Mouse (Mus musculus): ENCODE results near the gene Psmc1. TPM values are rescaled to one million over a fixed set of nuclear protein-coding genes. Genes with fewer than 3 reads are reported as not detected.

The Psmc1 gene
- polyA plus RNA-seq, 1 experiment from 2014 or later = 117 TPM

DNA sequence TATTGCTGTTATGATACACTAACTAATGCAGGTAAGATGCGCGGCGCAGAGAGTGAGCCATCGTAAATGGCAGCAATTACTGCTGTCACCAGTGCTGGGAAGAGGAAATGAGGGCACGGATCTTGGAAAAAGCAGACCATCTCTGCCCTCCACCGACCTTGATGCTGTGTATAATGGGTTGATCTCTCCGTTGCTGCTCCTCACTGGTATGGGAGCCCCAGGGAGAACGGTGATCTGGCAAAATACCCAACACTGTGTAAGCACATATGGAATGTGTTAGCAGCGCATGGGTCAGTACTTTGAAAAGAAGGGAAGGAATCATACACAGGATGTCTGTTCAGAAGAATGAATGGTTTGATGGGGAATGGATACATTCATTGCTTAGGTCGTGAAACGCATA, 16.9 kb upstream of the Psmc1 start:
- H3K4me2 ChIP-seq (ENCODE audit: low read depth, low read length) = no peak overlapping the region
- no peak overlapping the region for H3K4me3 ChIP-seq (ENCODE audit: low read depth, low read length)
- H3K9me3 ChIP-seq (ENCODE audit: low read length) = no peaks in the 10 kb centered on the region
- no peak for DNase-seq
- H3K36me3 ChIP-seq (replicated peaks; ENCODE audit: insufficient read depth, low read length) = no peaks in the 10 kb centered on the region
- no peak for ATAC-seq
- H3K9ac ChIP-seq (replicated peaks) = no peak overlapping the region
- H3K27ac ChIP-seq (ENCODE audit: low read depth) = no peak overlapping the region
- H3K27me3 ChIP-seq (ENCODE audit: insufficient read depth, low read length) = no peaks in the 10 kb centered on the region
- H3K4me1 ChIP-seq (ENCODE audit: insufficient read depth) = no peaks in the 10 kb centered on the region
- 82% methylated on average over 11 of the region's 11 CpGs for WGBS (ENCODE audit: insufficient replicate concordance)
- TF ChIP-seq CTCF (IDR thresholded peaks at IDR 0.05; ENCODE audit: low read depth) (no peak), EP300 (IDR thresholded peaks at IDR 0.05; ENCODE audit: low read depth) (no peak)

DNA sequence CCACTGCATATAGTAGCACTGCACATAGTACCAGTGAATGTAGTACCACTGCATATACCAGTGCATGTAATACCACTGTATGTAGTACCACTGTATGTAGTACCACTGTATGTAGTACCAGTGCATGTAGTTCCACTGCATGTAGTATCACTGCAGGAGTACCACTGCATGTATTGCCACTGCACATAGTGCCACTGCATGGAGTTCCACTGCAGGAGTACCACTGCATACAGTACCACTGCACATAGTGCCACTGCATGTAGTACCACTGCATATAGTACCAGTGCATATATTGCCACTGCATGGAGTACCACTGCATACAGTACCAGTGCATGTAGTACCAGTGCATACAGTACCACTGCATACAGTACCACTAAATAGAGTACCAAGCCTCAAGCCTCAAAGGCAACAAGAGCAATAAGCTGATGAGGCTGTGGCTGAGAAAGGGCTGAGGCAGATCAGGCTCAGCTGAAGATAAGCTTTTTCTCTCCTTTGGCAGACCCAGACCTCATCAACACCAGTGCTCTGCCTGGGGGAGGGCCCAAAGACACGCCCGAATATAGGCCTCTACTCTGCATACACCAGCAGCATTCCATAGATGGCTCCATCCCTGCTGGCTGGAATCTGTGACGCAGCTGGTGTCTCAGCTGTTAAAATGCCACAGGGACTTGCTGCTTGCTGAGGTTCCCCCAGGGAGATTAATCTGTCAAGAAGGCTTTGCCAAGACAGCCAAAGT, 9.8 kb upstream of the Psmc1 start:
- no peak overlapping the region for H3K4me3 ChIP-seq (ENCODE audit: low read depth, low read length)
- no peaks in the 10 kb centered on the region for H3K9me3 ChIP-seq (ENCODE audit: low read length)
- no peaks in the 10 kb centered on the region for H3K36me3 ChIP-seq (replicated peaks; ENCODE audit: insufficient read depth, low read length)
- H3K27ac ChIP-seq (ENCODE audit: low read depth) = no peak overlapping the region
- no peak for DNase-seq
- WGBS (ENCODE audit: insufficient replicate concordance) = 59% methylated on average over 3 of the region's 3 CpGs
- H3K27me3 ChIP-seq (ENCODE audit: insufficient read depth, low read length) = no peaks in the 10 kb centered on the region
- H3K9ac ChIP-seq (replicated peaks) = no peak overlapping the region
- H3K4me2 ChIP-seq (ENCODE audit: low read depth, low read length) = no peak overlapping the region
- H3K4me1 ChIP-seq (ENCODE audit: insufficient read depth) = no peaks in the 10 kb centered on the region
- no peak for TF ChIP-seq CTCF (IDR thresholded peaks at IDR 0.05; ENCODE audit: low read depth)
- no peak for TF ChIP-seq EP300 (IDR thresholded peaks at IDR 0.05; ENCODE audit: low read depth)
- no peak for ATAC-seq

DNA sequence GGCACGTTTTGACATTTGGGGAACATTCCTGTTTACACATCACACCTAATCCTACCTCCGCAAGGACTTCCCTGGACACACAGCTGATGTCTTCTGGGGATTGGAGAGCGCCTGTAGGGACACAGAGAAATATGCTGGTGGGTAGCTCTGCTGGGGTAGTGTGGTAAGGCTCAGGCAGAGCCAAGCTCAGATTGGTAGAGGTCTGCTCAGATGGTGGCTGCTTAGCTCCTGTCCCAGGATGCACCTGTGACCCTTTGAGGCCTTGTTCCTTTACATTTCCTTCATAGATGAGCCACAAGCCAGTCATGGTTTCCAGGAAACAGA, 9.3 kb upstream of the Psmc1 start:
- DNase-seq = no peak
- Histone ChIP-seq H3K27me3 (ENCODE audit: insufficient read depth, low read length) (no peaks in the 10 kb centered on the region), H3K4me1 (ENCODE audit: insufficient read depth) (no peaks in the 10 kb centered on the region), H3K9ac (replicated peaks) (no peak overlapping the region), H3K27ac (ENCODE audit: low read depth) (no peak overlapping the region), H3K36me3 (replicated peaks; ENCODE audit: insufficient read depth, low read length) (no peaks in the 10 kb centered on the region), H3K4me2 (ENCODE audit: low read depth, low read length) (no peak overlapping the region), H3K4me3 (ENCODE audit: low read depth, low read length) (no peak overlapping the region), H3K9me3 (ENCODE audit: low read length) (no peaks in the 10 kb centered on the region)
- TF ChIP-seq CTCF (IDR thresholded peaks at IDR 0.05; ENCODE audit: low read depth) (no peak), EP300 (IDR thresholded peaks at IDR 0.05; ENCODE audit: low read depth) (no peak)
- ATAC-seq = no peak
- WGBS (ENCODE audit: insufficient replicate concordance) = 64% methylated on average over 3 of the region's 3 CpGs

DNA sequence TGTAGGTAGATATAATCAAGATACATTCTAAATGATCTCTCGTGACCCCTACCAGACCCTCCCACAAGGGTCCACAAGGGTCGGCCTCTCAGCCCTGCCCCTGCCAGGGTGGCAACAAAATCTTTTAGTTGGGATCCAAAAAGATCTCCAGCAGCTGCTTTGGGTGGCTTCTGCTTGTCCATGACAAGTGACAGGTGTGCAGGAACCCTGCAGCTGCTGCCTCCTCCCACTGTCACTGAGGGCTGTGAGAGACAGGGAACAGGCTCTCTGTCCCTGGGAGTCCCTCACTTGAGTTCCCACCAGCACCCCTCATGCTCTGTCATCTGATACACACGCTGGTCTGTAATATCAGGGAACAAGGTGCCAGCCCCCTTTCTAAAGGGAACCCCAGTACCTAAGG, 8.3 kb upstream of the Psmc1 start:
- H3K9me3 ChIP-seq (ENCODE audit: low read length) = no peaks in the 10 kb centered on the region
- no peak overlapping the region for H3K4me2 ChIP-seq (ENCODE audit: low read depth, low read length)
- no peaks in the 10 kb centered on the region for H3K4me1 ChIP-seq (ENCODE audit: insufficient read depth)
- WGBS (ENCODE audit: insufficient replicate concordance) = 64% methylated on average over 3 of the region's 3 CpGs
- H3K4me3 ChIP-seq (ENCODE audit: low read depth, low read length) = no peak overlapping the region
- ATAC-seq (no peak), DNase-seq (no peak)
- H3K9ac ChIP-seq (replicated peaks) = no peak overlapping the region
- no peaks in the 10 kb centered on the region for H3K36me3 ChIP-seq (replicated peaks; ENCODE audit: insufficient read depth, low read length)
- no peak overlapping the region for H3K27ac ChIP-seq (ENCODE audit: low read depth)
- no peaks in the 10 kb centered on the region for H3K27me3 ChIP-seq (ENCODE audit: insufficient read depth, low read length)
- TF ChIP-seq CTCF (IDR thresholded peaks at IDR 0.05; ENCODE audit: low read depth) = no peak

DNA sequence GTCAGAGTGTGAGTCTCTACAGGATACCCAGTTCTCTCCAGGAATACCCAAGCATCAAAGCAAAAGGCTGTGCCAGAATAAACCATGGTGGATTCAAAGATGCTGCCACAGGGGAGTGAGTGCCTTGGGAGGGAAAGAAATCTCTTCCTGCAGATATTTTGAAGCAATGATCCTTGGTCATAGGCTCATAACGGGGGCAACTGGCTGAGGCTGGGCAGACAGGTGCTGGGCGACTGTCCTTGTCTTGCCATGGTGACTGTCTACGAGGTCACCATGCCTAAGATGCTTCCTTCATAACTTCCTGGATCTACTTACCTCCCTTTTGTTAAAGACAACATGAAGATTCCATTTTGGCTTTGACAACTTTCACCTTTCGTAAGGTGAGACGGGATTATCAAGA, 5.4 kb upstream of the Psmc1 start:
- 81% methylated on average over 5 of the region's 5 CpGs for WGBS (ENCODE audit: insufficient replicate concordance)
- ATAC-seq = no peak
- no peak for DNase-seq

DNA sequence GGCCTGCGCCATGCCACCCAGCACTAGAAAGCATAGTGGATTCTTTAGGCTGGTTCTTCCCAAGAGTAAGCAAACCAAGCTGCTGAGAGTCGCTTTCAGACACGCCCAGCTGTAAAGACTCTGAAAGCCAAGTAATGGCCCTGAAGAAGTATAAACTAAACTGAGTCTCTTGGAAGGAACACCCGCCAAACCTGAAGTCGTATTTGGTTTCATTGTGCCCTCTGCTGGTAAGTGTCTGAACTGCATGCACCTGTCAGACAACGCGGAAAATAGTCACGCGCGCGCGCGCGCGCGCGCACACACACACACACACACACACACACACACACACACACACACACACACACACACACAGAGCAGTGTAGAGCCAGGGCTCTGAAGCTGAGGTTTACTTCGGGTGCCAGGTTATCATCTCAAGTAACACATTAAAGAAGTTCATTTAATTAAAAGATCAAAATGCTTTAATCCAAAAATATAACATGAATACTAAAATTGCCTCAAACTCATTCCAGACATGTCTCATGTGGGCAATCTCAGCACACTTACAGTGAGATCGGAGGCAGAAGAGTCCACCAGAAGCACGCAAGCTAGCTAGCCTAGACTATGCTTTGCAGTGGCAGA, 3.6 kb upstream of the Psmc1 start:
- DNase-seq (peak; percentile 83), ATAC-seq (no peak)
- Histone ChIP-seq H3K4me3 (ENCODE audit: low read depth, low read length) (no peak overlapping the region), H3K9me3 (ENCODE audit: low read length) (no peaks in the 10 kb centered on the region), H3K9ac (replicated peaks) (no peak overlapping the region), H3K4me1 (ENCODE audit: insufficient read depth) (peaks cover 7% of the 10 kb centered on the region), H3K27ac (ENCODE audit: low read depth) (no peak overlapping the region), H3K27me3 (ENCODE audit: insufficient read depth, low read length) (no peaks in the 10 kb centered on the region), H3K4me2 (ENCODE audit: low read depth, low read length) (no peak overlapping the region), H3K36me3 (replicated peaks; ENCODE audit: insufficient read depth, low read length) (no peaks in the 10 kb centered on the region)
- 12% methylated on average over 20 of the region's 20 CpGs for WGBS (ENCODE audit: insufficient replicate concordance)
- TF ChIP-seq EP300 (IDR thresholded peaks at IDR 0.05; ENCODE audit: low read depth) (no peak), CTCF (IDR thresholded peaks at IDR 0.05; ENCODE audit: low read depth) (peak; percentile 86)

More for the DNA sequence above, 5.4 kb upstream of the Psmc1 start:
- Histone ChIP-seq H3K9ac (replicated peaks) (no peak overlapping the region), H3K36me3 (replicated peaks; ENCODE audit: insufficient read depth, low read length) (no peaks in the 10 kb centered on the region), H3K27ac (ENCODE audit: low read depth) (no peak overlapping the region), H3K4me3 (ENCODE audit: low read depth, low read length) (no peak overlapping the region), H3K9me3 (ENCODE audit: low read length) (no peaks in the 10 kb centered on the region), H3K4me2 (ENCODE audit: low read depth, low read length) (no peak overlapping the region), H3K4me1 (ENCODE audit: insufficient read depth) (no peaks in the 10 kb centered on the region), H3K27me3 (ENCODE audit: insufficient read depth, low read length) (no peaks in the 10 kb centered on the region)
- TF ChIP-seq EP300 (IDR thresholded peaks at IDR 0.05; ENCODE audit: low read depth) (no peak), CTCF (IDR thresholded peaks at IDR 0.05; ENCODE audit: low read depth) (no peak)

All from liver, postnatal 0 days (tissue).